Mouse (Mus musculus): Measurements from ENCODE around the gene Tmem248.

Gene Tmem248

DNA sequence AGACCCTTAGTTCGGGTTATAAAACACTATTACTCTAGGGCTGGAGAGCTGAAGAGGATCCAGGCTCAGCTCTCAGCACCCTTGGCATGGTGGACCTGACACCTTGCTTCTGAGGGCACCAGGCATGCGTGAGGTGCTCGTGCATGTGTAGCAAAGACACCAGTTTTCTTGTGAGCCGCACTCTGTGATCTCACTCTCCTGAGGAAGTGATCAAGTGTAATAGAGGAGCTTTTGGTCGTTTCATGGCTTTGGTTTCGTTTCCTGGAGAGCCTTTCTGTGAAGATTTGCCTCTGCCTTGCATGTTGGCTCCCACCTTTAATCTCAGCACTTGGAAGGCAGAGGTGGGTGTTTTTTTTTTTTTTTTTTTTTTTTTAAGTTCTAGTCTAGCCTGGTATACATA, 12.3 kb upstream of the Tmem248 start:
- no peak for DNase-seq

DNA sequence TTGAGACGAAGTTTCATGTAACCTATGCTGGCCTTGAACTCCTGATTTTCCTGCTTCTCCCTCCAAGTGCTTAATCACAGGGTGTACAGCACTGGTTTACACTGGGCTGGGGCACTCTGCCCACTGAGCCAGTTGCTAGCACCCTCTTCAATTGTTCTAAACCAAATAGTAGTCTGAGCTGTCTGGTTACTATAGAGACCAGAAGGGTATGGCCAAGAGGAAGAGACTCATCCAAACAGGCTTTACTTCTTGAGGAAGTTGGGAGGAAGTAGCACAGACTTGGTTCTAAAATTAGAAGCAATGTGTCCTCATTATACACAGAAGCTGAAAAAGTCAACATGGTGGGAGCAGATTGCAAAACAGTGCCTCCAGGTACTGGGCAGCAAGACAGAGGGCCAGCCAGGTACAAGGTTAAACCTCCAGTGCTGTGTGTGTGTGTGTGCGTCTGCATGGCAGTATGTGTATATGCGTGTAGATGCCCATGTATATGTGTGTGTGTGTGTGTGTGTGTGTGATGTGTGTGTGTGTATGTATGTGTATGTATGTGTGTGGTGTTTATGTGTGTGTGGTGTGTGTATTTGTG, 11.3 kb upstream of the Tmem248 start:
- no peak for DNase-seq

DNA sequence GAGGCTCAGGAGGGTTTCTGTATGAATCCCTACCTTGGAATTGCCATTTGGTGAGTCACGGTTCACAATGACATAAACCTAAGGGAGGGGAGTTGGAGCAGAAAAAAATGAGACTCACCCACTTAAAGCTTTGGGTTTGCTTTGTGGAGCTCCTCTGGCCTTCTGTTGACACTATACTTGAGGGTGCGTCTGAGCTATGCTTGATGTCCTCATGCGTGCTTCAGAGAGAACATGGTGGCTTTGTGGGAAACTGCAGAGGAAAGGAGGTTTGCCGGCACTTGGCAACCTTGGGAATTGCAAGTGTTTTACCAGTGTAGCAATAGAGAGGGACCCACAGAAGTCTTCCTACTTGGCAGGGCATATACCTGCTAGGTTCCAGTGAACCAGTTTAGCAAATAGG, 9.6 kb upstream of the Tmem248 start:
- no peak for DNase-seq

DNA sequence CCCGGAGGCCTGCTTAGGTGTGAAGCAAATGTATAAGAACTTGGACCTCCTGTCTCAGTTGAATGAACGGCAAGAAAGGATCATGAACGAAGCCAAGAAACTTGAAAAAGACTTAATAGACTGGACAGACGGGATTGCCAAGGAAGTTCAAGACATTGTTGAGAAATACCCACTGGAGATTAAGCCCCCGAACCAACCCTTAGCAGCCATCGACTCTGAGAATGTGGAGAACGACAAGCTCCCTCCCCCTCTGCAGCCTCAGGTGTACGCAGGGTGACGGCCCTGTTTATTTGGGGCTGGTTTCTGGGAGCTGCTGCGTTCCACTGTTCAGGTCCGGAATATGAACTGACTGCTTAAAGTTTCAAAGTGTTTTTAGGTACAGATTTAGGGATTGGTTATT, 3.9 kb upstream of the Tmem248 start:
- no peak for DNase-seq

DNA sequence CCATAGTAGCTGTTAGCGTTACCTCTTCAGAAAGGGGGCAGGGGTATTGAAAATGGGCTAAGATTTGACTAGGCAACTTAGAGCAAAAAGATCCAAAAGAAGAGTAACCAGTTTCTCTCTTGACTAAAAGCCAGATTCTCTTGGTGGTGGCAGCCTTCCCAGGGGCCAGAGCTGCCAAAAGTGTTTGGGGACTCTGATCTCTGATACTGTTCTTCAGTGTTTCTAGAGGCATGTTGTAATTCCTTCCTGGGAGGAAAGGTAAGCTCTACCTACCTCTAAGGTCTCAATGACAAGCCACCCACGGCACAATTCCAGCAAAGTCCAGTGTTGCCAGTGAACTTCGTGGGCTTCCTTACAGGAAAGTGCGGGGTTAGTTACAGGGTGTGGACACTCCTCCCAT, 525 bp downstream of the Tmem248 start:
- no peak for DNase-seq

DNA sequence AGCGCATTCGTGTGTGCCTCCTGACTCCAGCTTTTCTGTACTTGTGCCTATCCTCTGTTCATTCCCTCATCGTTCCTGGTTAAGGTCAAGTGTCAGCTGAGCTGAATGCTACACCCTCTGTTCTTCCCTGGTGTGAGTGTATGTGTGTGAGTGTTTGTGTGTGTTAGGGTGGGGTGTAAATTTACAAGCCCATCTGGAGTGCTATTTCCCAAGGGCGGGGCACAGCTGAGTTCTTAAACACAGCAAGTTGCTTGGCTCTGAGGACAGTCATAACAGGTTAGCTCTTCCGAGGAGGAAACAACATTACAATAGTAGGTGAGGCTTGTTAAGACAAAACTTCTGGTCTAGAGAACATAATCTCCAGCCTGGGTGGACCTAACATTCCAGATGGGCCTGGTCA, 1.5 kb downstream of the Tmem248 start:
- DNase-seq = no peak

DNA sequence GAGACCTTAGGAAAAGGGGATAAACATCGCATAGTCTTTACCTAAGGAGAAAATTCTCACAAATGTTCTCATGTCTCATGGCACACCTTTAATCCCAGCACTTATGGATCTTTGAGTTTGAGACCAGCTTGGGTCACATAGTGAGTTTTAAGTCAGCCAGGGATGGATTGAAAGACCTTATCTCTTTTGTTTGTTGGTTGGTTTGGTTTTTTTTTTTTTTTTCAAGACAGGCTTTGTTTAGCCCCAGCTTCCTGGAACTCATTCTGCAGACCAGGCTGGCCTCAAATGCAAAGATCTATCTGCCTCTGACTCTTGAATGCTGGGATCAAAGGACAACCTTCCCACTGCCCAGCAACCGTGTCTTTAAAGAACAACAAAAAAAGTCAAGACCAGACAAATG, 4.4 kb downstream of the Tmem248 start:
- no peak for DNase-seq

DNA sequence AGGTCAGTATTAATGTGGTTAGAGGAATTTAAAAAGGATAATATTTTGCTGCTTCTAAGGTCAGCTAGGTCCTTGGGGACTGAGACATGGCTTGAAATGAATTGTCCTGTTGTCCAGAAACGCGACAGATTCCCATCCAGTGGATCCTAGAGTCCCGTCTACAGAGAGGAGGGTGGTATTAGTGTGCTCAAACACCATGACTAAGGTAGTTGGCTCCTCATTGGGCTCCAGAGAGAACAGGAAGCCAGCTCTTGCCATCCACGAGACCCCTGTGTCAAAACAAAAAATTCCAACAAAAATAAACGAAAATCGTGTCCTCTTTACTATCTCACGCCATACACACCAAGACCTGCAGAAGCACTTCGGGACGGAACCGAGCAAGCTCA, 4.9 kb downstream of the Tmem248 start:
- no peak for DNase-seq

DNA sequence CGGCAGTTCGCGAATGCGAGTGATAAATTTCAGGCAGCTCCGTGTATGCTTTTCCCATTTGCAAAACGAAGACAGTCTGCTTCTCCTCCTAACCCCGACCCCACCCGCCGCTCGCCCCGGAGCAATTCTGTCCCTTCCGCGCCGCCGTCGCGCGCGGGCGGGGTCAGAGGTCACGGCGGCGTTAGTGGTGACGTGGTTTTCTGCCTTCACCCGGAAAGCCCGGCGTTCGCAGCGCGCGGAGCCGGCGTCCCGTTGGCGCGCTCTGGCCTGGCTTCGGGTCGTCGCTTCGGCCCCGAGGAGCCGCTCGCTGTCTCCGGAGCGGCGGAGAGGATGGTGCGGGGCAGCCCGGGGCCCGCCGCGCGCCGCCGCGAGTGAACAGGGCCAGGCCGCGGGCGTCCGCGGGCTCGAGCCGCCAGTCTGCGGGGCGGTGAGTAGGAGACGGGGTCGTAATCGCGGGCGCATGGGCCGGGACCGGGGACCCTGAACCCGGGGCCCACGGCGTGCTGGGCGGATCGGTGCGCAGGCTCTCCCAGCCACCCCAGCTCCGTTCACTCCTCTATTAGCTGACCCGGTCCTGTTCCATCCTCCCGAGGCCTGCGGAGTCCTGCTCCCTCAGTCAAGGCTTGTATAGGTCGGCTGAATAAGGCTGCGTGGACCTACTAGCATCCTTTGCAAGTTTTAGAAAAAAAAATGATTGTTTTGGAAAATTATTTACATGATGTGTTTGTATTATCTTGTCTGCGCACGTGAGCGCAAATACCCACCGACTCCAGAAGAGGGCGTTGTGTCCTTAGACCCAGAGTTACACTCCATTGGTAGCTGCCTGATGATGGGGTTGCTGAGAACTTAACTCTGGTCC, 5.5 kb downstream of the Tmem248 start:
- DNase-seq = peak; percentile 99

DNA sequence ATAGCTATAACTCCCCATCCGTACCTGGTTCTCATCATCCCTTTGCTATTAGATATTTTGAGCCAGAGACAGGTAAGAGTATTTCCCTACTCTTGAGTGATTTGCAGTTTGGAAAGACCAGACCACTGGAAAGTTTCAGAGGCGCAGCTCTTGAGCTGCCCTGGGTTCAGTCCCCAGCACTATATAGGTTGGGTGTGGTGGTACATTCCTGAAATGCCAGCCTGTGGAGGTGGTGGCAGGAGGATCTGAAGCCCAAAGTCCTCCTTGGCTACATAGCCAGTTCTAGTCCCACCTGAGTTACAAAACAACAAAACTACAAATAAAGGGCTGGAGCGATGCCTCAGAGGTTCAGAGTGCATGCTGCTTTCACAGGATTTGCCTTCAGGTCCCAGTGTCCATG, 9.9 kb downstream of the Tmem248 start:
- DNase-seq = no peak

DNA sequence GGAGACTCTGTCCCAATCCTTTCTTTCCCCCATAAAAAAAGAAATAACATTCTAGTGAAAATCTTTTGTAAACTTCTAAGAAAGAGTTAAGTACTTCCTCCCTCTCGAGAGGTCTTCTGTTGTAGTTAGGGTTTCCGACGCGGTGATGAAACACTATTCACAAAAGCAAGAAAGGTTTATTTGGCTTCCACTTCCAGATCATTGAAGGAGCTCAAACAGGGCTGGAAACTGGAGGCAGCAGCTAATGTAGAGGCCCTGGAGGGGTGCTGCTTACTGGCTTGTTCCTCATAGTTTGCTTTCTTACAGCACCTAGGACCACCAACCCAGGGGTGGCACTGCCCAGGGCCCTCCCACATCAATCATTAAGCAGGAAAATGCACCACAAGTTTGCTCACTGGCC, 11.2 kb downstream of the Tmem248 start:
- no peak for DNase-seq

DNA sequence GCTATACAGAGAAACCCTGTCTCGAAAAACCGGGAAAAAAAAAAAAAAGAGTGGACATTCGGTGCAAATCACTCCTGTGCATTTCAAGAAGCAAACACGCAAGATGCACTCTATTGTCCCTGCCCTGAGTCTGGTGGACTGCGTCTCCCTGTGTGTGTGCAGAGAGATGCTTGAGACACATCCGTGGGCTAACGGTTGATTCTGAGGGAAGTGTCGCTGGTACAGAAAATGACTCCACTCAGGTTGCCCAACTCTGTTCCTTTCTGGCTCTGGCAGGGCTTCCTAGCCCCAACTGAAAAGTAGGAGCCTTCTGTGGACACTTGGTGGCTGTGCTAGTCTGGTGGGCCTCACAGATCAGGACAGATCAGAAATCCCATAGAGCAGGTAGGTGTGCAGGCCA, 19.4 kb downstream of the Tmem248 start:
- DNase-seq = no peak

DNA sequence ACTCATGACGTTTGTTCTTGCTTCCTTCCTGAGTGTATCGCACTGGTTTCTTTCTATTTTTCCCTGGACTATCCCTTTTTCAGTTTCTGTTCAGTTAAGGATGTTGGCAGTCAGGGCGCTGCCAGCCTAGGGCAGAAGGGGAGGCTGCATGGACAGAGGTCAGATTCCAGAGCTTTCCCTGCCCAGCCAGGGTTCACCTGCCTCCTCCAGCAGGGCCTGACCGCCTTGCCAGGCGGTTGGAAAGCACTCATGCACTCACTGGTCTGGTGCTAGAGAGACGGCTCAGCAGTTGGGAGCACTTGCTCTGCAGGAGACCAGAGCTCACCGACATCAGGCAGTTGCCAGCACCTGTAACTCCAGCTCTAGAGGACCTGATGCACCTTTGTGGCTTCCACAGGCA, 22.4 kb downstream of the Tmem248 start:
- no peak for DNase-seq

DNA sequence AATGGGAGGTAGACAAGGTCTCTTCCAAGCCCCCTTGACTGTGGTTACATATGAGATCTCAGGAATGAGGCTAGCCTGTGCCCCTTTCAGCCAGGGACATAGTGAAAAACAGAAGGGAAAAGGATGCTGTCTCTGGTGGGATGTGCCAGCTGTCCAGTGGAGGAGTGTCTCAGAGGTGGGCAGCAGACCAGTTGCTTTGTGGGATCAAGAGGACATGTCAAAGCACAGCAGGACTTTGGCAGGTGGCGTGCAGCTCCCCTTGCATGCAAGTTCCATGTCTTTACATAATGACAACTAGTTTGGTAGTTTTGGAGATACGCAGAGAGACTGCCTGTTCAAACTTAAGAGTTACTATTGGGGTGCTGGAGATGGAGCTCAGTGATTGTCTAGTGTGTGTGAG, 23.0 kb downstream of the Tmem248 start:
- DNase-seq = no peak

DNA sequence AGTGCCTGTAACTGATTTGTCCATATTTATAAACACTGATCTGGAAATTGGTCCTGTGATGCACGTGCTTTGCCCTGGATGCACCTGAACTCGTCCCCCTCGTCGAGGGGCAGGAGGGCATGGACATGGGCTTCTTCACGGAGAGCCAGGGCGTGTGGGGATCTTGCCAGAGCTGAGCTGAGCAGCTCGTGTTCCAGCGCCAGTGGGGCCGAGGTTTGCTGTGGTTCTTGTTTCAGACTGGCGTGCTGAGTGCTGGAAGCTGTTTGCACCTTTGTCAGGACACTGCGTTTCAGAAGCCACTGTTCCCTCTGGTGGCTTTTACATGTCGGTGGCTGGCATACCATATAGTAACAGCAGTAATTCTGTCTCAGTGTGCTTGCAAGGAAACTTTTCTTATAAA, 24.5 kb downstream of the Tmem248 start:
- no peak for DNase-seq

DNA sequence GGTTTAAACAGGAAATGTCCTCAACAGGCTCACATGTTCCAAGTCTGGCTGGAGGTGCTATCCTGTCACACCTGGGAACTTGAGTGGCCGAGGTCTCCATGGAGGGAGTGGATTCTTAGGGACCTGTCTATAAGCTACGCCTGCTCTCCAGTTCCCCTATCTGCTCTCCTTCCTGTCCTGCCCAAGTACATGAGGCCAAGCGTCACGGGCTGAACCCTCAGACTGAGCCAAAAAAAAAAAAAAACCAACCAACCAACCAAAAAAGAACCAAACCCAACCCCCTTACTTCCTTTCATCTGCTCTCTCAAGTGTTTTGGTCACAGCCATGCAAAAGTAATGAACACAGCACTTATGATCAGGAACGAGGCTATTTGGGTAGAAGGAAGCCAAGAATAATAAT, 30.9 kb downstream of the Tmem248 start:
- no peak for DNase-seq

DNA sequence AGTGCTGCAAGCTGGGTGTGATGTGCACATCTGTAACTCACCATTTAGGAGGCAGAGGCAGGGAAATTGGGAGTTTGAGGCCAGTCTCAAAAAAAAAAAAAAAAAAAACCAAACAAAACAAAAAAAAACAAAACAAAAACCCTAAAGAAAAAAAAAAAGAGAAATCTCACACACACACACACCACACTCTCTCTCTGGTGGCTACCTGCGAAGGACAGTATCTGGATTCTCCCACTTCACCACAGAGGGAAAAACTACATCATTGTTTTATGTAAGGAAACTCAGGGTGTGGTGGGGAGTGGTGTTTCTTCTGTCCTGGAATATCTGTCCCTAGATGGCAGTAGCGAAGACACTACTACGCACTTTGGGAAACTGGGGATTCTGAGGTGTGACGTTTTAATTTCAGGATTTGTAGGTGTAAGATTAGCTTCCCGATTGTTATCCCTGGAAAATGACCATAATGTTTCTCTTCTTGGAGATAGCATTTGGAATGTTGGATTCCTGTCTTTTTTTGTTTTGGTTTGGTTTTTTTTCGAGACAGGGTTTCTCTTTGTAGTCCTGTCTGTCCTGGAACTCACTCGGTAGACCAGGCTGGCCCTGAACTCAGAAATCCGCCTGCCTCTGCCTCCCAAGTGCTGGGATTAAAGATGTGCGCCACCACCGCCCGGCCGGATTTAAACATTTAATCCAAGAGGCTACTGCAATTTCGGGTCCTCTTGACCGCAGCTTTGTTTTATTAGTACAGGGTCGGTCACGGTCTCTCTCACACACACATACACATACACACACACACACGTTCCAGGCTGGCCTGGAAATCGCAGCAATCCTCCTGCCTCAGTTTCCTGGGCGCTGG, 37.5 kb downstream of the Tmem248 start:
- DNase-seq = no peak

DNA sequence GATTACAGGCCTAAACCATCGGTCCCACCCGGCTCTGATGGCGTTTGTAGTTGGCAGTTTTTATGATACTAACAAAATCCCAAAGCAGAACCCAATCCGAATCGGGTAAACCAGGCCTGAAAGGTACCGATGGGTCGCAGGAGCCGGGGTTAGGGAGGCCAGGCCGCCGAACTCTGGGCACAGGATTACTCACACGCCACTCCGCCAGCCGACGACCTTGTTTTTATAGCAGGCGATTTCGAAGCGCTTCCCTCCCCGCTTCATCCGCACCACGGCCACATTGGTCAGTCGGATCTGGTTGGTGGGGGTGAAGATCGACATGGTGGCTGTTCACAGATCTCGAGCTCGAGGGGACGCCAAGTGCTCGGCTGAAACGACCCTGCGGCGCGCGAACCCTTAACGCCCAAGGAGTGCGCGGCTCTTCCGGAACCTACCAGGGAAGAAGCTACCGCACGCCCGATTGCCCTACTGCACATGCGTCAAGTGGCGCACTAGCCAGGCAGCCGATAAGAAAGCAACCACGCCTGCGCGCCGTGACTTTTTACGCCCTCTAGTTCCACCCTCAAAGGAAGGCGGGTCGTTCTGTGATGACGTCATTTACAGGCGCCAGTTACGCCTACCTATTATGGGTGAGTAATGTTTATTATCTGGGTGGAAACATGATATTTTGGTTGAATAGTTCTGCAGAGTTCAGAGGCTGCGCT, 38.3 kb downstream of the Tmem248 start, which contains the start of the genes Sbds and Tyw1:
Gene Sbds, minus strand, starts transcription at position 514 of the 704 bp plus-strand sequence.
Gene Tyw1, plus strand, starts transcription at position 603 of the 704 bp plus-strand sequence.
- peak; percentile 95 to 98 for DNase-seq

DNA sequence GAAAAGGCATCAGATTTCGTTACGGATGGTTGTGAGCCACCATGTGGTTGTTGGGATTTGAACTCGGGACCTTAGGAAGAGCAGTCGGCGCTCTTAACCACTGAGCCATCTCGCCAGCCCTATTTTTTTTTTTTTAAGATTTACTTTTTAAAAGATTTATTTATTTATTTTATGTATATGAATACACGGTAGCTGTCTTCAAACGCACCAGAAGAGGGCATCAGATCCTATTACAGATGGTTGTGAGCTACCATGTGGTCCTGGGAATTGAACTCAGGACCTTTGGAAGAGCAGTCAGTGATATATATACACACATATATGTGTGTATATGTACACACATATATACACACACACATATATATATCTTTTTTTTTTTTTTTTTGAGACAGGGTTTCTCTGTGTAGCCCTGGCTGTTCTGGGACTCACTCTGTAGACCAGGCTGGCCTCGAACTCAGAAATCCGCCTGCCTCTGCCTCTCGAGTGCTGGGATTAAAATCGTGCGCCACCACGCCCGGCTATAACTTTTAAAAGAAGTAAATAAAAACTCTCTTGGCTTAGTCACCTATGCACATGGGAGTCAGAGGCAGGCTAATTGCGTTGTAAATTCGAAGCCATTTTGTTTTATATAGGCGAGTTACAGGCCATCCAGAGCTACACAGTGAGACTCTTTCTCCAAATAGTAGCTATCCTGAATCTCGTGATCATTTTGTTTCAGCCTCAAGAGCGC, 39.1 kb downstream of the Tmem248 start:
- DNase-seq = peak; percentile 20 to 30

DNA sequence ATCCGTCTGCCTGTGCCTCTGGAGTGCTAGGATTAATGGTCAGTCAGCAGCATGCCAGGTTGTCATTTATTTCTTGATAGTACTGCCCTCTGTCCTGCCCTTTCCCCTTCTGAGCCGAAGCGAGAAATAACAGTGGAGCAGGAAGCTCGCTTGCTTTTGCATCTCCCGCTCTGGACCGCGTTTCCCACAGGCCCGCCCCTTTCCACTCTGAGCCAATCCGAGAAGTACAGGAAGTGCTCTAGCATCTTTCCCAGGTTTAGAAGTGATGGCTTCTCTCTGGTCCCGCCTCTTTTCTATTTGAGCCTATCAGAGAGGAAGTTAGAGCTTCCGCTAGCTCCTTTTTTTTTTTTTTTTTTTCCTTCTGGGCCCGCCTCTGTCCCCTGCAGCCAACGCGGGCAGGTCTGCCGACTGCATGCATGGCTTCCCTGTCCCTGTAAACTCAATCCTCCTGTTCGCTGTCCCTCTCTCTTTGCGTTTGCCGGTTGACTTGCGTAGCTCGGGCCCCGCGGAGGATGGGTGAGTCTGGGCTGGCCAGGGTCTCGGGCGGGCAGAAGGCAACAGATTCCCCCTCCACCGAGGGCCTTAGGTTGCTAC, 39.9 kb downstream of the Tmem248 start:
- DNase-seq = peak; percentile 92 to 94

DNA sequence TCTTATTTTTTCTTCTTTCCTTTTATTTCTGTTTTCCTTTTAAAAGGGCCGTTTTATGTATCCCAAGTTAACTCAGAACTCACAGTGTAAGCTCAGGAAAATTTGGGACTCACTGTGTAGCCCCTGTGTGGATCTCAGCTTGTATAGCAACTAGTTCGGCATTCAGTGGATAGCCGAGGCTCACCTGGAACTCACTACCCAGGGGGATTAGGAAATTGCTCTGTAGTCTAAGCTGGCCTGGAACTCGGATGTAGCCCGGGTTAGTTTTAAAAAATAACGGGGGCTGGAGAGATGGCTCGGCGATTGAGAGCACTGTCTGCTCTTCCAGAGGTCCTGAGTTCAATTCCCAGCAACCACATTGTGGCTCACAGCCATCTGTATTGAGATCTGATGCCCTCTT, 40.4 kb downstream of the Tmem248 start:
- no peak for DNase-seq

DNA sequence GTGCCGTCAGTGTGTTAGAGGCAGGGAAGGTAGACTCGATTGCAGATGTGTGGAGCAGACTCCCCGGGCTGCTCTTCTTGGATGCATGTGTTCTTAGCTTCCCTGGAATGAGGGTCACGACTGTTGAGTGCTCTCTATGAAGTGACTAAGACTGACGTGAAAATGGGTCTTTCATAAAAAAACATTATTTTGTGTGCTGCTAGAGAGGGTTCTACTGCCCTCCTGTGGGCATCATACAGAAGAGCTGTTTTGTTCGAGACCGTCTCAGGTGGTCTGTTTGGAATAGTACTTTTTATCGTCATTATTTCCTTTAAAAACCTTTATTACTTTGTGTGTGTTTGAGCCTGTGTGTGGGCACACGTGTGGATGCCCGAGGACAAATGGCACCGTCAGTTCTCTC, 46.6 kb downstream of the Tmem248 start:
- DNase-seq = no peak

Measured in cerebellum, postnatal 25 days (tissue).